Mouse (Mus musculus) embryonic facial prominence, embryonic 14.5 days (tissue): ENCODE measurements around the gene Dapk2. TPM values are rescaled to one million over a fixed set of nuclear protein-coding genes. Genes with fewer than 3 reads are reported as not detected.
A peak's percentile ranks its signal among the peaks of the same experiment; 100 is the strongest.

ENCODE experiments used
- ATAC-seq: fragments of 200-750 bp; cut with Nextera tagmentation; 2 replicates; pipeline ENCODE4 v1.8.0; 2017; ENCODE audit warnings: low read depth, moderate number of reproducible peaks, moderate TSS enrichment
- DNase-seq: peaks from one replicate; pipeline ENCODE4 v3.0.0-alpha.2; 2015; ENCODE audit warnings: low spot score
- H3K27ac ChIP-seq: fragments of 300-500 bp; sonication (generic); replicated peaks from 2 replicates; pipeline ENCODE4 v1.5.1; 2014; ENCODE audit warnings: low read depth, mild to moderate bottlenecking, low read length, moderate library complexity
- H3K27me3 ChIP-seq: fragments of 300-500 bp; sonication (generic); replicated peaks from 2 replicates; pipeline ENCODE4 v1.6.1; 2014; ENCODE audit warnings: low read length; ENCODE audit not compliant: control insufficient read depth, insufficient read depth
- H3K36me3 ChIP-seq: fragments of 300-500 bp; sonication (generic); 2 replicates; pipeline ENCODE4 v1.6.1; 2014; ENCODE audit warnings: low read length, mixed read lengths; ENCODE audit not compliant: control insufficient read depth, insufficient read depth
- H3K4me1 ChIP-seq: fragments of 300-500 bp; sonication (generic); 2 replicates; pipeline ENCODE4 v1.6.1; 2014; ENCODE audit warnings: antibody characterized with exemption, low read length; ENCODE audit not compliant: control insufficient read depth, insufficient read depth
- H3K4me2 ChIP-seq: fragments of 300-500 bp; sonication (generic); 2 replicates; pipeline ENCODE4 v1.6.1; 2014; ENCODE audit warnings: low read depth, mild to moderate bottlenecking, low read length, moderate library complexity, mixed read lengths
- H3K4me3 ChIP-seq: fragments of 300-500 bp; sonication (generic); 2 replicates; pipeline ENCODE4 v1.5.1; 2014; ENCODE audit warnings: low read depth, mild to moderate bottlenecking, low read length
- H3K9ac ChIP-seq: fragments of 300-500 bp; sonication (generic); 2 replicates; pipeline ENCODE4 v1.6.1; 2014; ENCODE audit warnings: low read depth, mild to moderate bottlenecking, low read length, moderate library complexity, mixed read lengths
- H3K9me3 ChIP-seq: fragments of 300-500 bp; sonication (generic); 2 replicates; pipeline ENCODE4 v1.6.1; 2016; ENCODE audit warnings: low read length; ENCODE audit not compliant: control insufficient read depth
- WGBS: fragments of 180-500 bp; shearing (Covaris S2); extraction: QIAGEN DNeasy Blood & Tissue Kit; methylation state at CpG from one replicate; pipeline ENCODE4 v1.1.7; 2014; 5-methylcytosine and 5-hydroxymethylcytosine counted together
- polyA plus RNA-seq: library from polyadenylated mRNA; unstranded; fragments of >200 nt; fragmentation: Nextera tagmentation; extraction: Ambion mirVana; gene quantifications from 2 replicates; pipeline ENCODE4 v1.2.1, GENCODE M21; 2014

The Dapk2 gene
- polyA plus RNA-seq, 1 experiment from 2014 or later, result 14.3 TPM

GRCm38 (mm10) chr9:66201665-66202064, 43.6 kb downstream of the Dapk2 start:
- Histone ChIP-seq H3K27ac (no peak overlapping the region), H3K36me3 (no peaks in the 10 kb centered on the region), H3K4me1 (no peaks in the 10 kb centered on the region), H3K27me3 (no peaks in the 10 kb centered on the region), H3K9me3 (no peaks in the 10 kb centered on the region), H3K9ac (no peak overlapping the region), H3K4me3 (no peak overlapping the region), H3K4me2 (no peak overlapping the region)
- WGBS, result 62% methylated on average over 6 of the region's 6 CpGs
- no peak for DNase-seq
- ATAC-seq, result no peak

DNA sequence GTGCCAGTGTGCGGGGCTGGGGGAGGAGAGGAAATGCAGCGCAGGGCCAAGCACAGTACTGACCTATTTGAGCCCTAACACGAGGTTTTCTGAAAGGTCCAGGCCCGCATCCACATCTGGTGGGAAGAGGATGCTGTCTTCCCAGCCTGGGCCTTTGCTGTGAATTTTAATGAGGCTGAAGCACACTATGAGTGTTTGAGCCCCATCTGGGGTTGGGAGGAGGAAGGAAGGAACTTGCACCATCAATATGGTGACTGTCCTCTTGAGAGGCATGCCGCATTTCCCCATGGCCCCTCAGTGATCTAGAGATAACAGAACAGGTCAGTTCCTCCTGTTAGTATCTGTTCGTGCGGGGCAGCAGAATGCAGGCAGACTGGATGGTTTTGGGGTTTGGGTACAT, 44.4 kb downstream of the Dapk2 start:
- 68% methylated on average over 7 of the region's 7 CpGs for WGBS
- Histone ChIP-seq H3K4me1 (no peaks in the 10 kb centered on the region), H3K9ac (no peak overlapping the region), H3K27me3 (no peaks in the 10 kb centered on the region), H3K36me3 (no peaks in the 10 kb centered on the region), H3K4me3 (no peak overlapping the region), H3K9me3 (no peaks in the 10 kb centered on the region), H3K4me2 (no peak overlapping the region), H3K27ac (no peak overlapping the region)
- no peak for ATAC-seq
- no peak for DNase-seq

DNA sequence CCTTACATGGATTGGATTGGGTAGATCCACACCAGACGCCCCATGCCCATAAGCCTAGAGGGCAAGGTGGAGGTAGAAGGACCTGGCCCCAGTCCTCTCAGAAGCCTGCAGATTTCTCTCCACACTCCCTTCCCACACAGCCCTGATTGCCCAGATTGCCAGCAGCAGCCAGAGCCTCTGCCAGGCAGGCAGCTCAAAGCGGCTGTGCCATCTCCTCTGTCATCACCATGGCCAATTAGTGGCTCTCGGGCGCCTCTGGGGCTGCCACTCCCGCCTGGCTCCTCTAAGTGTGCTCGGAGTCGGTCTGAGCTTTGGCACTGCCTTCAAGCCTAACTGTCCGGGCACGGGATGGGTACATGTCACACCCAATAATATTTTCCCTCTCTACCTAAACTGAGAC, 47.7 kb downstream of the Dapk2 start:
- Histone ChIP-seq H3K4me3 (no peak overlapping the region), H3K9ac (no peak overlapping the region), H3K36me3 (no peaks in the 10 kb centered on the region), H3K27ac (no peak overlapping the region), H3K4me2 (no peak overlapping the region), H3K9me3 (no peaks in the 10 kb centered on the region), H3K4me1 (no peaks in the 10 kb centered on the region), H3K27me3 (no peaks in the 10 kb centered on the region)
- no peak for DNase-seq
- no peak for ATAC-seq
- 82% methylated on average over 9 of the region's 9 CpGs for WGBS

DNA sequence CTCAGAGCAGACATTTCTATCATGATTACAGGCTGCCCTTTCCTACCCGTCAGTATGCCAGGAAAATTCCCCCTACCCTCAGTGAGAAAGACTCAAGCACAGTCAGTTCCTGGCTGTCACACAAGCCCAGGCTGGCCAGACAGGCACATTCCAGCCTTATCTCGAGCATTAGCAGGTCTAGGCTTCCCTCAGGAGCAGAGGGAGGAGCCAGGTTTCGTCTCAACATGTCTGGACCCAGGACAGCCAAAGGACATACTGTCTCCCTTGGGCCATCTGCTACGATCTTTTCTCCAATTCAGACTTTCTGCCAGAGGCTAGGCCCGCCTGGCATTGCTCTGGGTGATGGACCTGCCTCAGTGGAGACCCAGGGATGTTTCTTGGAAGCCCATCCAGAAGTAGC, 48.8 kb downstream of the Dapk2 start:
- no peak for ATAC-seq

GRCm38 (mm10) chr9:66211420-66211819, 53.4 kb downstream of the Dapk2 start:
- ATAC-seq, result no peak
- WGBS, result 20% methylated on average over 4 of the region's 4 CpGs

More for the DNA sequence above, 48.8 kb downstream of the Dapk2 start:
- DNase-seq, result peak; percentile 65
- Histone ChIP-seq H3K36me3 (no peaks in the 10 kb centered on the region), H3K27me3 (no peaks in the 10 kb centered on the region), H3K9me3 (no peaks in the 10 kb centered on the region), H3K4me2 (no peak overlapping the region), H3K4me3 (no peak overlapping the region), H3K9ac (no peak overlapping the region), H3K4me1 (no peaks in the 10 kb centered on the region), H3K27ac (no peak overlapping the region)
- WGBS, result 49% methylated on average over 5 of the region's 5 CpGs

GRCm38 (mm10) chr9:66212088-66212487, 54.1 kb downstream of the Dapk2 start:
- H3K9ac ChIP-seq, result no peak overlapping the region
- no peak overlapping the region for H3K4me3 ChIP-seq
- no peak overlapping the region for H3K4me2 ChIP-seq
- H3K27me3 ChIP-seq, result no peaks in the 10 kb centered on the region
- no peak for DNase-seq
- H3K4me1 ChIP-seq, result peaks cover 13% of the 10 kb centered on the region
- no peak for ATAC-seq
- no peaks in the 10 kb centered on the region for H3K9me3 ChIP-seq
- 85% methylated on average over 2 of the region's 2 CpGs for WGBS
- no peak overlapping the region for H3K27ac ChIP-seq
- no peaks in the 10 kb centered on the region for H3K36me3 ChIP-seq

More at GRCm38 (mm10) chr9:66211420-66211819, 53.4 kb downstream of the Dapk2 start:
- Histone ChIP-seq H3K4me3 (no peak overlapping the region), H3K36me3 (no peaks in the 10 kb centered on the region), H3K4me1 (peaks cover 13% of the 10 kb centered on the region), H3K9ac (no peak overlapping the region), H3K9me3 (no peaks in the 10 kb centered on the region), H3K27me3 (no peaks in the 10 kb centered on the region), H3K4me2 (no peak overlapping the region), H3K27ac (0 out of 2 replicates have a peak overlapping the region, but pooled peaks have one; percentile 2)
- peak; percentile 44 for DNase-seq

GRCm38 (mm10) chr9:66212802-66213201, 54.8 kb downstream of the Dapk2 start:
- Histone ChIP-seq H3K27me3 (no peaks in the 10 kb centered on the region), H3K9ac (no peak overlapping the region), H3K4me2 (no peak overlapping the region), H3K27ac (no peak overlapping the region), H3K4me1 (peaks cover 13% of the 10 kb centered on the region), H3K36me3 (no peaks in the 10 kb centered on the region), H3K9me3 (no peaks in the 10 kb centered on the region), H3K4me3 (no peak overlapping the region)
- DNase-seq (no peak), ATAC-seq (no peak)
- WGBS, result 65% methylated on average over 5 of the region's 5 CpGs

DNA sequence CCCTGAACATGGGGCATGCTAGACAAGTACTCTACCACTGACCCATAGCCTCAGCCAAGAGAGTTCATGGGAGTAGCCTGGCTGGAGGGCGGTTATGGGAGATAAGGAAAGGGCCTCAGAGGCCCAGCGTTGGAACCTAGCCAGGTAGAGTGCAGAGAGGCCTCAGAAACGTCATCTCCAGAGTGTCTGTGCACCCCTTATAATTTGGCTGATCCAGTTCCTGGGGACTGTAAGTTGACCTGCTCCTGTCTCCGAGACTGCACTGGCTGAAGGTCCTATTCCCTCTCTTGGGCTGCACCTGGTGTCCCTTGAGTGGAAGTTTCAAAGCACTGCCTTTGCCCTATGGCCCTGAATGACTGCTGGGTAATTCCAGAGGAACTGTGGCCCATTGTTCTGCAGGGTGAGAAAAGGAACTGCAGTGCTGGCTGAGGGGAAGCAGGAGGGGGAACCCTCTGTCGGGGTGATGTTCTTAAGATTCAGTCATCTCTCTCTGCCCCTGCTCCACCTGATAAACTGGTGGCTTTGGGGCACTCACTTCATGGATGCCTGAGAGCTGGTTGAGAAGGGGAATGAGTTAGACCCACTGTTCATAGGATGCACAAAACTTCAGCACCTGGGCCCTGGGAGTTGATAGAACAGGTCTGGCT, 55.5 kb downstream of the Dapk2 start:
- Histone ChIP-seq H3K4me3 (no peak overlapping the region), H3K9ac (no peak overlapping the region), H3K4me2 (no peak overlapping the region), H3K27me3 (no peaks in the 10 kb centered on the region), H3K9me3 (no peaks in the 10 kb centered on the region), H3K36me3 (no peaks in the 10 kb centered on the region), H3K27ac (peak overlapping the region; percentile 33; the same call in 1 of the 2 replicates), H3K4me1 (peaks cover 15% of the 10 kb centered on the region)
- WGBS, result 24% methylated on average over 5 of the region's 5 CpGs
- ATAC-seq (peak; percentile 55; the same call in 1 of the 2 replicates), DNase-seq (peak; percentile 57)

DNA sequence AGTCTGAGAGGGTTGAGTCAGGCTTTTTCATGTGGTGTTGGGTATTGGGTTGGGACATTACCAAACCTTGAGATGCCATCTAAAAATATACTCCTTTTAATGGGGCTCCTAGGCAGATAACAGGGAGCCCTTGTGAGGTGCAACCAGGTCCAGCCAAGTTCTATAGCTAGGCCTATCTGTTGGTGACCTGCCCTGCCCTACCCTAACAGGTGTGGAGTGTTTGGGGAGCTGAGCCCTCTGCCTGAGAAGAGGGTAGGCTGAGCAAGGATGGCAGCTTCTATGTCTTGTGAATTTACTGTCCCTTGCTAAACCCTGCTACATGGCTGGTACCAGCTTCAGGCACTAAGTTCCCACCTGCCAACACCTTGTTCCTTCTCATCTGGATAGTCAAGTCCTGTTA, 57.5 kb downstream of the Dapk2 start:
- no peak for DNase-seq
- no peak for ATAC-seq
- Histone ChIP-seq H3K4me3 (no peak overlapping the region), H3K27ac (no peak overlapping the region), H3K9me3 (no peaks in the 10 kb centered on the region), H3K4me2 (no peak overlapping the region), H3K36me3 (no peaks in the 10 kb centered on the region), H3K4me1 (peaks cover 16% of the 10 kb centered on the region), H3K9ac (no peak overlapping the region), H3K27me3 (no peaks in the 10 kb centered on the region)
